Mouse (Mus musculus) forebrain, embryonic 14.5 days (tissue): ENCODE measurements at regions not wholly inside any gene's neighbourhood (a gene's known extent, or its start where the extent isn't known, plus 50 kb on each side); places are given as distances from the start of the nearest gene placed in this dataset.

Experiments
- ATAC-seq: fragments of 200-750 bp; cut with Nextera tagmentation; 2 replicates; pipeline ENCODE4 v1.8.0; 2017; ENCODE audit warnings: mild to moderate bottlenecking, moderate library complexity
- DNase-seq: peaks from one replicate; pipeline ENCODE4 v3.0.0-alpha.2; 2015; ENCODE audit warnings: low spot score
- H3K27ac ChIP-seq: fragments of 300-500 bp; sonication (generic); 2 replicates; pipeline ENCODE4 v1.5.1; 2014; ENCODE audit warnings: low read depth, mild to moderate bottlenecking, control low read depth, low read length, moderate library complexity
- H3K27me3 ChIP-seq: fragments of 300-500 bp; sonication (generic); replicated peaks from 2 replicates; pipeline ENCODE4 v1.6.1; 2014; ENCODE audit warnings: low read length, control low read depth, mixed read lengths; ENCODE audit not compliant: control insufficient read depth, insufficient read depth
- H3K36me3 ChIP-seq: fragments of 300-500 bp; sonication (generic); 2 replicates; pipeline ENCODE4 v1.6.1; 2014; ENCODE audit warnings: low read length, control low read depth; ENCODE audit not compliant: control insufficient read depth, insufficient read depth
- H3K4me1 ChIP-seq: fragments of 300-500 bp; sonication (generic); 2 replicates; pipeline ENCODE4 v1.6.1; 2014; ENCODE audit warnings: antibody characterized with exemption, low read length, control low read depth; ENCODE audit not compliant: control insufficient read depth, insufficient read depth
- H3K4me2 ChIP-seq: fragments of 300-500 bp; sonication (generic); 2 replicates; pipeline ENCODE4 v1.6.1; 2014; ENCODE audit warnings: mild to moderate bottlenecking, control low read depth, low read length
- H3K4me3 ChIP-seq: fragments of 300-500 bp; sonication (generic); 2 replicates; pipeline ENCODE4 v1.5.1; 2014; ENCODE audit warnings: low read depth, low read length, control low read depth
- H3K9ac ChIP-seq: fragments of 300-500 bp; sonication (generic); 2 replicates; pipeline ENCODE4 v1.6.1; 2014; ENCODE audit warnings: mild to moderate bottlenecking, low read length, control low read depth, moderate library complexity
- H3K9me3 ChIP-seq: fragments of 300-500 bp; sonication (generic); replicated peaks from 2 replicates; pipeline ENCODE4 v1.6.1; 2016; ENCODE audit warnings: low read length, control low read depth, mixed read lengths; ENCODE audit not compliant: control insufficient read depth
- whole genome bisulfite sequencing: fragments of 180-500 bp; shearing (Covaris S2); extraction: QIAGEN DNeasy Blood & Tissue Kit; methylation state at CpG from one replicate; pipeline ENCODE4 v1.1.7; 2014; 5-methylcytosine and 5-hydroxymethylcytosine counted together

- ATAC-seq: peak; percentile 67
- no peaks in the 10 kb centered on the region for H3K36me3 ChIP-seq
Observed at GRCm38 (mm10) chr14:110468457-110469311, 286.3 kb downstream of the Slitrk6 start.

More at GRCm38 (mm10) chr14:110468457-110469311, 286.3 kb downstream of the Slitrk6 start:
- Histone ChIP-seq H3K9ac (no peak overlapping the region), H3K9me3 (no peaks in the 10 kb centered on the region), H3K4me1 (no peaks in the 10 kb centered on the region), H3K4me3 (no peak overlapping the region), H3K4me2 (no peak overlapping the region), H3K27ac (no peak overlapping the region), H3K27me3 (no peaks in the 10 kb centered on the region)
- peak; percentile 49 for DNase-seq
- WGBS: 42% methylated on average over 6 of the region's 6 CpGs
